Mouse (Mus musculus) thymus, adult 2 months (tissue): ENCODE data around the gene Lrsam1. TPM values are rescaled to one million over a fixed set of nuclear protein-coding genes. Genes with fewer than 3 reads are reported as not detected.
A peak's percentile ranks its signal among the peaks of the same experiment; 100 is the strongest.

Experiments used
- DNase-seq: peaks from one replicate; pipeline ENCODE4 v3.0.0; 2021
- H3K27ac ChIP-seq: fragments of 200-500 bp; 2 replicates; pipeline ENCODE4 v1.5.1; 2012; ENCODE audit warnings: low read length, control low read depth; ENCODE audit not compliant: control insufficient read depth, insufficient read depth
- H3K27me3 ChIP-seq: fragments of 200-500 bp; 2 replicates; pipeline ENCODE4 v1.6.1; 2012; ENCODE audit warnings: mild to moderate bottlenecking, low read length, moderate library complexity, mixed read lengths; ENCODE audit not compliant: control insufficient read depth, insufficient read depth
- H3K36me3 ChIP-seq: fragments of 200-500 bp; 2 replicates; pipeline ENCODE4 v1.6.1; 2012; ENCODE audit warnings: mild to moderate bottlenecking, low read length, moderate library complexity; ENCODE audit not compliant: control insufficient read depth, insufficient read depth
- H3K4me1 ChIP-seq: fragments of 200-500 bp; replicated peaks from 2 replicates; pipeline ENCODE4 v1.6.1; 2012; ENCODE audit warnings: low read length; ENCODE audit not compliant: control insufficient read depth, insufficient read depth
- H3K4me3 ChIP-seq: fragments of 200-500 bp; 2 replicates; pipeline ENCODE4 v1.5.1; 2012; ENCODE audit warnings: mild to moderate bottlenecking, low read length, control low read depth, moderate library complexity; ENCODE audit not compliant: control insufficient read depth, insufficient read depth
- CTCF ChIP-seq: fragments of 200-500 bp; IDR thresholded peaks from 2 replicates; pipeline ENCODE4 v1.5.1; 2012; ENCODE audit warnings: mild to moderate bottlenecking, control low read depth, low read length, moderate library complexity, borderline replicate concordance; ENCODE audit not compliant: control insufficient read depth, poor library complexity, insufficient read depth; ENCODE audit errors: extremely low read depth
- POLR2A ChIP-seq: fragments of 200-500 bp; IDR thresholded peaks from 2 replicates; pipeline ENCODE4 v1.6.1; 2012; ENCODE audit warnings: mild to moderate bottlenecking, low read length, control low read depth, moderate library complexity; ENCODE audit not compliant: control insufficient read depth, poor library complexity, insufficient read depth; ENCODE audit errors: extremely low read depth
- WGBS: fragments of 180-500 bp; shearing (Covaris S2); methylation state at CpG from one replicate; pipeline ENCODE4 v1.1.7; 2018; 5-methylcytosine and 5-hydroxymethylcytosine counted together
- polyA plus RNA-seq: library from polyadenylated mRNA; depleted of rRNA; stranded (reverse); fragments of >200 nt; gene quantifications from 2 replicates; pipeline ENCODE4 v1.2.3, GENCODE M21; 2012

Gene Lrsam1
- polyA plus RNA-seq, 1 experiment: 15.3 TPM

GRCm38 (mm10) chr2:32898983-32899382 lies 62.4 kb downstream of the Lrsam1 start:
- DNase-seq: no peak
- no peaks in the 10 kb centered on the region for H3K36me3 ChIP-seq
- 91% methylated on average over 7 of the region's 7 CpGs for WGBS
- TF ChIP-seq CTCF (no peak), POLR2A (no peak)
- H3K4me3 ChIP-seq: no peak overlapping the region
- no peak overlapping the region for H3K27ac ChIP-seq
- H3K4me1 ChIP-seq: peaks cover 9% of the 10 kb centered on the region; the same call in 1 of the 2 replicates
- H3K27me3 ChIP-seq: no peaks in the 10 kb centered on the region

- Histone ChIP-seq H3K27me3 (no peaks in the 10 kb centered on the region), H3K4me1 (peaks cover 9% of the 10 kb centered on the region; the same call in 1 of the 2 replicates), H3K27ac (no peak overlapping the region), H3K4me3 (no peak overlapping the region), H3K36me3 (no peaks in the 10 kb centered on the region)
- no peak for TF ChIP-seq CTCF
- no peak for TF ChIP-seq POLR2A
- 77% methylated on average over 10 of the region's 10 CpGs for WGBS
- no peak for DNase-seq
Measured at GRCm38 (mm10) chr2:32896507-32897147, 64.8 kb downstream of the Lrsam1 start.

GRCm38 (mm10) chr2:32895606-32896106 lies 65.8 kb downstream of the Lrsam1 start:
- H3K27ac ChIP-seq: no peak overlapping the region; the same call in 1 of the 2 replicates
- H3K4me3 ChIP-seq: no peak overlapping the region
- no peaks in the 10 kb centered on the region for H3K27me3 ChIP-seq
- no peak for DNase-seq
- H3K4me1 ChIP-seq: peaks cover 10% of the 10 kb centered on the region
- TF ChIP-seq POLR2A (0 out of 2 replicates have a peak, but pooled peaks have one; percentile 19), CTCF (no peak)
- 62% methylated on average over 8 of the region's 8 CpGs for WGBS
- no peaks in the 10 kb centered on the region for H3K36me3 ChIP-seq

GRCm38 (mm10) chr2:32894097-32894496 lies 67.3 kb downstream of the Lrsam1 start:
- Histone ChIP-seq H3K27ac (no peak overlapping the region), H3K36me3 (no peaks in the 10 kb centered on the region), H3K27me3 (no peaks in the 10 kb centered on the region), H3K4me1 (peaks cover 15% of the 10 kb centered on the region), H3K4me3 (no peak overlapping the region)
- TF ChIP-seq CTCF: no peak
- no peak for TF ChIP-seq POLR2A
- no peak for DNase-seq
- 29% methylated on average over 2 of the region's 2 CpGs for WGBS

- Histone ChIP-seq H3K4me1 (peaks cover 11% of the 10 kb centered on the region), H3K27ac (no peak overlapping the region), H3K4me3 (no peak overlapping the region), H3K27me3 (no peaks in the 10 kb centered on the region), H3K36me3 (no peaks in the 10 kb centered on the region)
- WGBS: 86% methylated on average over 14 of the region's 14 CpGs
- no peak for DNase-seq
- no peak for TF ChIP-seq POLR2A
- TF ChIP-seq CTCF: no peak
Measured at GRCm38 (mm10) chr2:32892490-32892889, 68.9 kb downstream of the Lrsam1 start.

GRCm38 (mm10) chr2:32891278-32891677 lies 70.1 kb downstream of the Lrsam1 start:
- Histone ChIP-seq H3K4me3 (no peak overlapping the region), H3K4me1 (peaks cover 11% of the 10 kb centered on the region), H3K27me3 (no peaks in the 10 kb centered on the region), H3K36me3 (no peaks in the 10 kb centered on the region), H3K27ac (no peak overlapping the region)
- no peak for DNase-seq
- WGBS: 78% methylated on average over 9 of the region's 9 CpGs
- no peak for TF ChIP-seq CTCF
- TF ChIP-seq POLR2A: no peak
